Mouse (Mus musculus) left cerebral cortex, postnatal 25 days (tissue): ENCODE results near the gene Igsf9b. TPM values are rescaled to one million over a fixed set of nuclear protein-coding genes. Genes with fewer than 3 reads are reported as not detected.

Experiments
- DNase-seq, 2 experiments: peaks; one replicate each; pipeline ENCODE4 v3.0.0; 2022; ENCODE audit warnings: low spot score in 2 of 2, mixed read lengths in 1 of 2
- intact Hi-C: fragments of 180-260 bp; cut with DNase I; formaldehyde crosslinking; loops from one replicate; pipeline ENCODE4 v1.15.1; 2025
- total RNA-seq, 2 experiments: library from RNA; stranded (reverse); gene quantifications; 2 replicates each; pipeline ENCODE4 v1.2.3; 2021

Igsf9b gene
- total RNA-seq, 2 experiments from 2014 or later: 65.9 to 66.7 TPM

- intact Hi-C loops: loop anchor here (5.0 kb wide), 1 partner anchor 55 kb away; no protein-coding TSS in a partner anchor
- peak in 1 of 2 experiments; percentile 50 for DNase-seq
Observed at GRCm38 (mm10) chr9:27287419-27287818, 11.6 kb upstream of the Igsf9b start.

DNA sequence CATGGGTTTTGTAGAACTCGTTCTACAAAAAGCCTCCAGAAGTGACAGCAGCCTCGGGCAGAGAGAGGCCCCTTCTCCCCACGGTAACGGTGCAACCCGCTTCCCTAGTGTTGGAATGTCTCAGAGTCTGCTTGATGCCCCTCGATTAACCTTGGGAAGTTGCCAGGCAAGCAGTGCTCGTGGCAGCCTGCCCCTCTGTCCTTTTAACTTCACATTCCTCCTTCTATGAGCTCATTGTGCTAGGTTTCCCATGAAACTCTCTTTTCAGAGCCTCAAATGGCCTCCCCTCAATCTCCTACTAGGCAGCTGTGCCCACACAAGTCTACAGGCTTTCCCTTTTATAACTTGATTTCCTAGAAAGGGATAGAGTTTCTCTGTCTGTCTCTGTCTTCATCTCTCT is 10.6 kb upstream of the Igsf9b start:
- intact Hi-C loops: loop anchor here (5.0 kb wide), 1 partner anchor 56 kb away; no protein-coding TSS in a partner anchor
- DNase-seq: peak in 1 of 2 experiments; percentile 65

DNA sequence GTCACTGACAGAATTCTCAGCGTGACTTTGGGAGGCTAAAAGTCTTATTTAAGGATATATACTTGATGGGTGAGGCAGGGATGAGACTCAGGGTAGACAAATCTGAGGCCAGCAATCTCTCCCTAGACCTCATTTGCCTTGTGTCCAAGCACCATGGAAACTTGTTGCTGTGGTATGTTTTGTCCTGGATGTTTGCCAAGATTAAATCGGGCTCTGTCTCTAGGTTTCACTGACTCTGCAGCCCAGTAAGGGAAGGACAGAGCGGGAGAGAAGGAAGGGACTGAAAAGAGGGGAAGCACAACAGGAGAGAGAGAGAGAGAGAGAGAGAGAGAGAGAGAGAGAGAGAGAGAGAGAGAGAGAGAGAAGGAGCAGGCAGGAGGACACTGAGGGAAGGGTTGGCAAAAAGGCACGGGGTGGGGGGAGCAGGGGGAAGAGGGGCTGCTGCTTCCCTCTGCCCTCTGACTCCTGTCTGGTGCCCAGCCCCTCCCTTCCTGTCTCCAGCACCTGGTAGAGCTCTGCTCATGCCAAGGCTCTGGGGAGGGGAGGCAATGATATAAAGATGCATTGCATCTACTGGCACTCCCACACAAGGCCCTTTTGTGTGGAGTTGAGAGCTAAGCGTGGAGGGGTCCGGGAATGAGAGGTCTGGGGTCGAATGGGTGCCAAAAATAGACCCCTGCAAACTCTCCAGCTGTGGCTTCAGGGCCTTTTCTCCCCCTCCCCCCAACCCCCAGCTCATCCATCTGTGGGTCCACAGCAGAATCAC is 9.3 kb upstream of the Igsf9b start:
- intact Hi-C loops: loop anchor here (5.0 kb wide), 1 partner anchor 57 kb away; no protein-coding TSS in a partner anchor

DNA sequence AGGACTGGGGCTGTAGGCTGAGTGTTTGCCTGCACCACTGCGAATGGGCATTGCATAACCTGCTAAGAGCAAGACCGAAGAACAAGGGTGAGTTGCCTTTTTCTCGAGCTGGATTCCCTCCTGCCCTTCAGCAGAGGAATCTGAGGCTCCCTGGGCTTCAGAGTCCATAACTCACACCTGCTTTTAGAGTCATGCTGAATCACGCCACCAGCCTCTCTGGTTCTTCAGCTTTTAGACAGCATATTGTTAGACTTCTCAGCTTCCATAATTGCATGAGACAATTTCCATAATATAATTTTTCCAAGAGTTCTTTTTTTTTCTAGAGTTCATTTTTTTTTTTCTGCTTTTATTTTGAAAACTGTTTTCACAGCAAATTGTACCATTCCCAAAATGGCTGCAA is 4.6 kb upstream of the Igsf9b start:
- intact Hi-C loops: no loop called here

More for the DNA sequence above, 9.3 kb upstream of the Igsf9b start:
- DNase-seq: no peak

DNA sequence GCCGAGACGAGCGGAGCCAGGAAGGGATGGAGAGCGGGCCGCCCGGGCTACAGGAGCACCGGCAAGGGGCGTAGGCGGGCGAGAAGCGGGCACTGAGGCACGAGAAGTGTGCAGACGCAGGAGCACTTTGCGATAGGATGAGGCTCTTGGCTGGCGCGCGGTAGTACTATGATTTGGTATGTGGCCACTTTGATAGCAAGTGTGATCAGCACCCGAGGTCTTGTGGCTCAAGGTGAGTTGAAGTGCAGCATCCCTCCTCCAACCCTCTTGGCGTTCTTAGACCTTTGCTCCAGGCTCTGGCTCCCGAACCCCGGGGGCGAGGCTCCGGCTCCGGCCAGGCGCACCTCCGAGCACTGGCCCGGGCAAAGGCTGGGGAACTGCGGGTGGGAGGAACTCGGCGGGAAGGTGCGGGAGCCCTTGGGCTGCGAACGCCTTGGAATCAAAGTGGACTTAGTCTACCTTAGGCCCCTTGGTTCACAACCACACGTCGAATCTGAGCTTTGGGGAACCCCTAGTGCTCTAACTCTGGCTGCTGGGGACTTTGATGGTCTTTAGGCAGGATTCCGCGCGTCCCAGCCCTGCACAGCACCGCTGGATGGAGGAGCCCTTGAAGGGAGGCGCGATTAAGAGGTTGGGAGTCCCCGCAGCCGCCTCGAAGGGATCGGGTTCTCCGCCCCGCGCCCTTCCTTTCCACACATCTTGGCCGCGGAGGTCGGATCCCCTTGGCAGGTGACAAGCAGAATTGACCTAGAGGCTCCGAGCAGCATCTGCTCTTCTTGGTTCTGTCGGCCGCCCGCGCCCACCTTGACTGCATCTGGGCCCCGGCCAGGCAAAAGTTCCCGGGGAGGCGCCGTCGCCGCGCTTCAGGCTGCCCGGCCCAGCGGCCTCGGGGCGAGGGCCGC is 533 bp downstream of the Igsf9b start:
- intact Hi-C loops: loop anchor here (5.0 kb wide), 1 partner anchor 242 kb away; no protein-coding TSS in a partner anchor
- no peak for DNase-seq

More for the DNA sequence above, 4.6 kb upstream of the Igsf9b start:
- peak in 1 of 2 experiments; percentile 60 for DNase-seq

DNA sequence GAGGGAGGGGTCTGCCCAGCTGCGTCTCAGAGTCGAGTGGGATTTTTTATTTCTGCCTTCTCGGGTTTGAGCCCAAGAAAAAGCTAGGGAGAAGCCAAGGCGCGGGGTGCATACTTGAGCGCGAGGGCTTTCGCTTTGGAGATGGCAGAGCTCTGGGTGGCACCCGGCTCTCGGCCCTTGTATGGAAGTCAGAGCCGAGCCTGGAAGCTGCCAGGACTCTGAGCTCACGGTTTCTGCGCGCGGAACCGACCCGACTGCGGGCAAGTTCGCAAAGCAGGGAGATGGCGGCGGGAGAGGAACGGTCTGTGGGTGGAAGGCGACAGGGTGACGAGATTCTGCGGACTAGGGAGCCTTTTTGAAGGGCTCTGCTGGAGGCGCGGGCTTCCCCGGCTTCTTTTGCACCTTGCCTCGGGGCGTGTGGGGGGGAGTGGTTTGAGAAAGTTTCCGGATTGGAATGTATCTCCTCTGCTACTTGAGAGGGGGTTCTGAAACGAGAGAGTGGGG is 1.2 kb downstream of the Igsf9b start:
- peak in 1 of 2 experiments; percentile 56 for DNase-seq
- intact Hi-C loops: loop anchor here (5.0 kb wide), 1 partner anchor 243 kb away; no protein-coding TSS in a partner anchor

DNA sequence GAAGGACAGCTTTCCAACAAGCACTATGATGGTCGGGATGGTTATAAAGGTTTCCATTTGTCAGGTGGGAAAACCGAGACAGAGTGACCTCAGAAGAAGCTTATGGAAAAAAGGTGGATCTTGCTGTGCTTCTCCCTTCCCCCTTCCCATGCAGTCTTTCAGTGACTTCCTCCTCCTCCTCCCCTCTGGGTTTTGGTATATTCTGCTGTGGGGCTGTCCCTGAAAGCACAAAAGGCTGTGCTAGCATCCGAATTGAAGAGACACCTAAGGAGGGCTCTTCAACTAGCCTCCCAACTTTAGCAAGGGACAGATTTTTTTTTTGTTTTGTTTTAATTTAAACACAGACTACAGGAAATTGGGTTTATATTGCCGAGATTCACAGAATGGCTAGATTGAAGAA is 1.7 kb downstream of the Igsf9b start:
- peak in 1 of 2 experiments; percentile 51 for DNase-seq
- intact Hi-C loops: loop anchor here (1.0 to 5.0 kb wide), 2 partner anchors 121 to 243 kb away; no protein-coding TSS in a partner anchor

GRCm38 (mm10) chr9:27301486-27301885 is 2.5 kb downstream of the Igsf9b start:
- intact Hi-C loops: loop anchor here (1.0 to 5.0 kb wide), 2 partner anchors 122 to 244 kb away; no protein-coding TSS in a partner anchor
- no peak for DNase-seq

DNA sequence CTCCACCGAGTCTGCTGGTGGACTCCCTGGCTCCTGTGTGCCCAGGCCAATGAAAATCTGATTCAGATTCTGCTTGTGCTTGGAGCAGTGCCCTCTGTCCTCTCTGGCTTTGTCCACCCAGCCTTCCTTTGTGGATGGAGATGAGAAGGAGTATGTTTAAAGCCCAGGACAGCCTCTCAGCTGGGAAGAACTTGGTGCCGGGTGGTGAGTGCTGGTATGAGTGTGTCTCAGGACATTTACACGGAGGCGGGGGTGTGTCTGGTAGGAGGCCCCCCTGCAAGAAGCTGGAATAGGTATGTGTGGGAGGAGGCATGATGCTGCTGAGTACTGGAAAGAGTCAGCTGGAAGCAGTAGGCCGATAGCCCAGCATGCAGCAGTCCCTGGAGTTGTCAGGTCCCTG is 3.3 kb downstream of the Igsf9b start:
- DNase-seq: peak in 1 of 2 experiments; percentile 80
- intact Hi-C loops: loop anchor here (5.0 kb wide), 1 partner anchor 245 kb away; no protein-coding TSS in a partner anchor

- DNase-seq: no peak
- intact Hi-C loops: loop anchor here (1.0 to 5.0 kb wide), 2 partner anchors 112 to 247 kb away; no protein-coding TSS in a partner anchor
Observed at GRCm38 (mm10) chr9:27303571-27304484, 4.8 kb downstream of the Igsf9b start.

DNA sequence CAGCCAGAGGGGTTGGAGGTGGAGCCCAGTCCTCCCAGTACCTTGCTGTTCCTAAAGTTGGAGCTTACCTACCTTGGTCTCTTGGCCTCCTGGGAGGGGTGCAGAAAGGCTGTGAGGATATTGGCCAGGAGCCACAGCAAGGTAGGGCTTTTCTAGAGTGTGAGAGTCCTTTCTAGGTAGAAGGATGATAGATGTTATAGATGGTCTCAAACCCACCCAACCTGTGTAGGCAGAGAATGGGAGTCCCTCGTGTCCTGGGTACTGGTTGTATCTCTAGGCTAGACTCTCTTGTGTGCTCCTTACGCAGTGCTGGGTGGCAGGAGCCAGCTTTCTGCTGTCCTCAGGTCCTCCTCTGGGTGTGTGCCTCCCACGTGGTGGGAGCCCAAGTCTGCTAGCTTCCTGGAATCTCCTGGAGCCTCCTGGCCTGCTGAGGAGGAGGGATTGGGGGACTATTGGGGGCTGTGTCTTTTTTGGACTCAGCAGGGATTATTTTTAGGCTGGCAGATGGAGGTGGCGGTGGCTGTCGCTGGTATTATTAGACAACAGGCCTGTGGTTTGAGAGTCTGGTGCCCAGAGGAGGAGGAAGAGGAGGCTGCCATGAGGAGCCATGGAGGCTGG is 5.6 kb downstream of the Igsf9b start:
- peak in 1 of 2 experiments; percentile 86 for DNase-seq
- intact Hi-C loops: loop anchor here (1.0 to 5.0 kb wide), 3 partner anchors 112 to 247 kb away; no protein-coding TSS in a partner anchor

GRCm38 (mm10) chr9:27305502-27305901 is 6.5 kb downstream of the Igsf9b start:
- intact Hi-C loops: loop anchor here (5.0 kb wide), 1 partner anchor 198 kb away; no protein-coding TSS in a partner anchor
- no peak for DNase-seq

DNA sequence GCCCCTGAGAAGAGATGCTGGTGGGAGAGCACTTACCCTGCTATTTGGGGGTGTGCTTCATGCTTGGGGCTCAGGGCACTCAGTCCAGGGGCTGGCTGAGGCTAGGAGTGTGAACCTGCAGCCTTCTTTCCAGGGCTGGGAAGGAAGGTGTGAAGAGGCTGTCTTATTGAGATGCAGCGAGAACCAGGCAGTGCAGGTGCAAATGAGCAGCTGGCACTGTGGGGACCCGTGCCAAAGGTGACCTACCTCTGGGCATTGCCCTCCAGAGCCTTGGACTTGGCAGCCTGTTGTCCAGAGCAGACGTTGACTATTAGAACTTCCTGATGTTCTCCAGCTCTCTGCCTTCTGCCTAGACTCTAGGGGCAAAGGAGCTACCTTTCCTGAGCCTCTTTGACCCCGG is 7.6 kb downstream of the Igsf9b start:
- intact Hi-C loops: loop anchor here (5.0 kb wide), 1 partner anchor 199 kb away; no protein-coding TSS in a partner anchor
- DNase-seq: no peak

- intact Hi-C loops: loop anchor here (5.0 kb wide), 1 partner anchor 200 kb away; no protein-coding TSS in a partner anchor
- peak; percentile 60 to 88 for DNase-seq
Observed at GRCm38 (mm10) chr9:27307265-27307664, 8.3 kb downstream of the Igsf9b start.

- intact Hi-C loops: loop anchor here (5.0 kb wide), 1 partner anchor 201 kb away; no protein-coding TSS in a partner anchor
- DNase-seq: no peak
Observed at GRCm38 (mm10) chr9:27308045-27308444, 9.0 kb downstream of the Igsf9b start.

GRCm38 (mm10) chr9:27308561-27308960 is 9.6 kb downstream of the Igsf9b start:
- peak in 1 of 2 experiments; percentile 79 for DNase-seq
- intact Hi-C loops: loop anchor here (5.0 kb wide), 1 partner anchor 201 kb away; no protein-coding TSS in a partner anchor

- intact Hi-C loops: no loop called here
- peak in 1 of 2 experiments; percentile 49 for DNase-seq
Observed at GRCm38 (mm10) chr9:27310005-27310404, 11.0 kb downstream of the Igsf9b start.

DNA sequence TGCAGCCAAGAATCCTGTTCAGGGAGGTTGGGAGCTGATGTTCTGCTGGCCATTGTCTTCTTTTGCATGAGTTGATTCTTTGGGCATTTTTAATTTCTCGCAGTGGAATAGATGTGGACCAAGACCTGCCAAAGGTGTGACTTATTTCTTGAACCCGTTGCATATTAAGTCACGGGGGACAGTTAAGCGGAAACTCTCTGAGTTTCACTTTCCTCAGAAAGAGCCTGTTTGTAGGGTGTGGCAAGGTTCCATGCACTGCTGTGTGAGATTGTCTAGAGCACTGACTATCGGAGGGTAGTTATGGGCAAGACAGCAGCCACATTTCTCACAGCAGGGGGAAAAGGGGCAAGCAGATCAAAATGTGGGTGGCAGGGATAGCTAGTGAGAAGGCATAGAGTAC is 14.4 kb downstream of the Igsf9b start:
- DNase-seq: no peak
- intact Hi-C loops: no loop called here
